Mouse (Mus musculus) left cerebral cortex, adult 2 months (tissue): ENCODE measurements around the gene Ank3. TPM values are rescaled to one million over a fixed set of nuclear protein-coding genes. Genes with fewer than 3 reads are reported as not detected.

Source experiments
- DNase-seq, 2 experiments: peaks; one replicate each; pipeline ENCODE4 v3.0.0; 2021 to 2022; ENCODE audit warnings: low spot score in 2 of 2, mixed read lengths in 1 of 2; ENCODE audit errors: extremely low spot score in 1 of 2
- H3K27ac ChIP-seq: fragments of 200-600 bp; 2 replicates; pipeline ENCODE4 v1.8.1; 2022
- H3K4me3 ChIP-seq: fragments of 200-600 bp; 2 replicates; pipeline ENCODE4 v1.8.1; 2022
- CTCF ChIP-seq: fragments of 200-600 bp; IDR thresholded peaks from 2 replicates; pipeline ENCODE4 v1.8.1; 2022; ENCODE audit warnings: antibody characterized with exemption, mild to moderate bottlenecking, moderate library complexity
- intact Hi-C: fragments of 180-260 bp; cut with DNase I; formaldehyde crosslinking; loops from one replicate; pipeline ENCODE4 v1.15.1; 2025
- total RNA-seq, 2 experiments: library from RNA; stranded (reverse); gene quantifications; 2 replicates each; pipeline ENCODE4 v1.2.3; 2021

Gene Ank3
- total RNA-seq, 2 experiments from 2014 or later, result 520 to 555 TPM

- Histone ChIP-seq H3K4me3 (no peak overlapping the region), H3K27ac (no peak overlapping the region)
- intact Hi-C loops, result no loop called here
- no peak for DNase-seq
- TF ChIP-seq CTCF, result no peak
Observed at GRCm38 (mm10) chr10:69786220-69786993, 387.8 kb downstream of the Ank3 start.

- H3K4me3 ChIP-seq, result peak overlapping the region; percentile 31
- H3K27ac ChIP-seq, result peak overlapping the region; percentile 78
- DNase-seq, result no peak
- TF ChIP-seq CTCF, result no peak
- intact Hi-C loops, result no loop called here
Observed at GRCm38 (mm10) chr10:69787379-69787778, 388.8 kb downstream of the Ank3 start.

- H3K27ac ChIP-seq, result no peak overlapping the region
- no peak for TF ChIP-seq CTCF
- DNase-seq, result no peak
- intact Hi-C loops, result loop anchor here (5.0 kb wide), 1 partner anchor 338 kb away; no protein-coding TSS in a partner anchor
- no peak overlapping the region for H3K4me3 ChIP-seq
Observed at GRCm38 (mm10) chr10:69790606-69791005, 392.0 kb downstream of the Ank3 start.

DNA sequence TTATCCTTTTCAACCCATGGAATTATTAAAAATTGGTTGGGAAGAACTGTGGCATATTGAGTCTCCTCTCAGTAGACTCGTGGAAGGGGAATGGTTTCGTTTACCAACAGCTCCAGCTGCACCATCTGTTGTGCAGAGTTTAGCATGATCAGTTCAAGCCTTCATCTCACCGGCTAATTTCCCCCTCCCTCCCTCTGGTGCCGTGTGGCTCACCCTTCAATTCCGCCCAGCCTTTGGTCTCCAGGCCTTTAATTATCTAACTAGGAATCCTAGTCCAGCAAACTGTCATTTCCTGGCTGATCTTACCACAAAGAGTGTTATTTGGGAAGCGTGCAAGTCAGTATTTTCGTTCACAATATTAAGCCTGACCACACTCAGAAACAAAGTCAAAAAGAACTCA, 393.4 kb downstream of the Ank3 start:
- intact Hi-C loops, result loop anchor here (2.0 to 5.0 kb wide), 2 partner anchors 129 to 340 kb away; no protein-coding TSS in a partner anchor
- Histone ChIP-seq H3K27ac (peak overlapping the region; percentile 80), H3K4me3 (no peak overlapping the region)
- no peak for TF ChIP-seq CTCF
- DNase-seq, result no peak

- DNase-seq, result peak; percentile 42 to 66
Observed at GRCm38 (mm10) chr10:69792400-69792799, 393.8 kb downstream of the Ank3 start.

GRCm38 (mm10) chr10:69793079-69793478, 394.5 kb downstream of the Ank3 start:
- Histone ChIP-seq H3K27ac (peak overlapping the region; percentile 80), H3K4me3 (no peak overlapping the region)
- TF ChIP-seq CTCF, result peak; percentile 71
- intact Hi-C loops, result loop anchor here (2.0 to 5.0 kb wide), 2 partner anchors 130 to 341 kb away; no protein-coding TSS in a partner anchor
- DNase-seq, result peak; percentile 47 to 53

More at GRCm38 (mm10) chr10:69792400-69792799, 393.8 kb downstream of the Ank3 start:
- intact Hi-C loops, result loop anchor here (2.0 to 5.0 kb wide), 2 partner anchors 130 to 340 kb away; no protein-coding TSS in a partner anchor
- Histone ChIP-seq H3K27ac (peak overlapping the region; percentile 80), H3K4me3 (peak overlapping the region; percentile 9; the same call in 1 of the 2 replicates)
- no peak for TF ChIP-seq CTCF

GRCm38 (mm10) chr10:69795656-69796055, 397.1 kb downstream of the Ank3 start:
- DNase-seq, result no peak
- intact Hi-C loops, result no loop called here
- Histone ChIP-seq H3K27ac (peak overlapping the region; percentile 53; the same call in 1 of the 2 replicates), H3K4me3 (no peak overlapping the region)
- no peak for TF ChIP-seq CTCF

DNA sequence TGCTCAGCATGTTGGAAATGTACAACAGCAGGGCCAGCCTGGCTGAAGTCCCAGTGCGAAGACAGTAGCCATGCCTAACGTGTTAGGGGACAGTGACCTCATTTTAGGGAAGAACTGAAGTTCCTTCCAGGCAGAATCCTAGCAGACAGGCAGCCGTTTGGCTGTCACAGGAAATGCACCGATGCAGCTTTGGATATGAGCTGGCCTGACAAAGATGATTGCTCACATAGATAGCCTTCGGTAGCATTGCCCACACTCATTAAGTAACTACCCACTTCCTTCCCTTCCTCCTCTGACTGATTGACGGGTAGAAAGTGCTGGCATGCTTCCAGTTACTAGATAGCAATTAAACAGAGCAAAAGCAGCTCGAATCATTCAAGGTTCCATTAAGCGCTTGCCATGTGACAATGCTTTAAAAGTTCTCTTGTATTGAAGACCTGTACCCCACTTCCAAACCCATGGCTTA, 397.9 kb downstream of the Ank3 start:
- intact Hi-C loops, result no loop called here
- no peak for DNase-seq
- Histone ChIP-seq H3K4me3 (no peak overlapping the region), H3K27ac (peak overlapping the region; percentile 53)
- no peak for TF ChIP-seq CTCF

DNA sequence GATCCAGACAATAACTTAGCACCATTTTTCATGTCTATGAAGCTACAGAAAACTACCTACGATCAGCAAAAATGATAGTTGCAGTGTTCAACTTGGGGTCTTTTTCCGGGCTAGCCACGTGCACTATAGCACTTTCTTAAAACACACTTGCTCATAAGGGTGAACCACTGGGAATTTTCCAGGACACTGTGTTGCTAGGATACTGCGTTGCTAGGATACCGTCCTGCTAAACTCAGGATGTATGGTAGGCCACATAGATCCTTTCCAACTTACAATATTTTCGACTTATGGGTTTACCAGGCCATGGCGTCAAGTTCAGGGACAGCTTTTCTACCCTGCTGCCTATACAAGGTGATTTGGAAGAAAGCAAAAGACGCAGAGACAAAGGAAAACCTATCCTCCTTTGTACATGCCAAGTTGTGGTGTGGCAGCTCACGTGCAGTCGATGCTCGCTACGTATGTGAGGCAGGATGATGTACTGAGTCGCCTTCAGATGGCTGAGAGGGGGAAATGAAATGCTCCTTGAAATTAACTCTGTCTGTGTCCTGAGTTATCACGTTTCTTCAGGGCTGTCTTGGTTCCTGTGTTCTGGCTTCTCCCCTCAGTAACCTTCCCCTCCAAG, 404.7 kb downstream of the Ank3 start:
- peak overlapping the region; percentile 86 for H3K27ac ChIP-seq
- DNase-seq, result peak; percentile 61 to 70
- no peak for TF ChIP-seq CTCF
- intact Hi-C loops, result no loop called here
- no peak overlapping the region for H3K4me3 ChIP-seq

DNA sequence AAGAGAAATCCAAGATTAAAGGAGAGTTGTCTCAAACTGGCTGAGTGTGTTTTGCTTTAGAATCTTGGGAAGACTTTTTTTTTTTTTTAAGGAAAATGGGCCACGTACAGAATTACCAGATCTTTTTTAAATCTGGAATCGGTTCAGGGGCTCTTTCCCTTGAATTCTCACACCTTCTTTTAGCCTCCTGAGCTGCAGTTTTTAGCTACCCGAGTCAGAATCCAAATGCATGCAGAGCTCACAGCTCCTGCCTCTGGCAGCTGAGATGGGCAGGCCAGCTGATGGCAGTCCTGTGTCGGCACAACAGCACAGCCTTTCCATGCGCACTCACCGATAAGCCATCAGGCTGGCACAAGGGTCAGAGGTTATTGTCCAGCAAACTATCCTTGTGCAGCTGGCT, 406.0 kb downstream of the Ank3 start:
- DNase-seq, result no peak
- H3K27ac ChIP-seq, result peak overlapping the region; percentile 86
- no peak for TF ChIP-seq CTCF

GRCm38 (mm10) chr10:69810785-69811184, 412.2 kb downstream of the Ank3 start:
- intact Hi-C loops, result no loop called here
- no peak overlapping the region for H3K4me3 ChIP-seq
- no peak for TF ChIP-seq CTCF
- no peak overlapping the region for H3K27ac ChIP-seq
- no peak for DNase-seq

More for the DNA sequence above, 406.0 kb downstream of the Ank3 start:
- intact Hi-C loops, result no loop called here
- no peak overlapping the region for H3K4me3 ChIP-seq
